Mouse (Mus musculus) hindbrain, embryonic 13.5 days (tissue): ENCODE measurements around the gene Snrpa1. TPM values are rescaled to one million over a fixed set of nuclear protein-coding genes. Genes with fewer than 3 reads are reported as not detected.
A peak's percentile ranks its signal among the peaks of the same experiment; 100 is the strongest.
"Not testable (repeated sequence)": the region's sequence is repeated elsewhere in the genome, so short reads cannot be mapped to it uniquely, and the experiment has no call there.

Source experiments
- ATAC-seq: fragments of 200-750 bp; cut with Nextera tagmentation; 2 replicates; pipeline ENCODE4 v1.8.0; 2017; ENCODE audit warnings: moderate TSS enrichment; ENCODE audit not compliant: low FRiP score
- H3K27ac ChIP-seq: fragments of 300-500 bp; sonication (generic); 2 replicates; pipeline ENCODE4 v1.5.1; 2015; ENCODE audit warnings: inconsistent platforms, mild to moderate bottlenecking, moderate library complexity
- H3K27me3 ChIP-seq: fragments of 300-500 bp; sonication (generic); 2 replicates; pipeline ENCODE4 v1.6.1; 2015; ENCODE audit warnings: mild to moderate bottlenecking, inconsistent platforms
- H3K36me3 ChIP-seq: fragments of 300-500 bp; sonication (generic); 2 replicates; pipeline ENCODE4 v1.6.1; 2015; ENCODE audit warnings: mild to moderate bottlenecking, inconsistent platforms
- H3K4me1 ChIP-seq: fragments of 300-500 bp; sonication (generic); replicated peaks from 2 replicates; pipeline ENCODE4 v1.6.1; 2015; ENCODE audit warnings: inconsistent platforms
- H3K4me2 ChIP-seq: fragments of 300-500 bp; sonication (generic); 2 replicates; pipeline ENCODE4 v1.6.1; 2015; ENCODE audit warnings: inconsistent platforms, mild to moderate bottlenecking, moderate library complexity
- H3K4me3 ChIP-seq: fragments of 300-500 bp; sonication (generic); 2 replicates; pipeline ENCODE4 v1.5.1; 2015; ENCODE audit warnings: mild to moderate bottlenecking, inconsistent platforms
- H3K9ac ChIP-seq: fragments of 300-500 bp; sonication (generic); 2 replicates; pipeline ENCODE4 v1.6.1; 2015; ENCODE audit warnings: mild to moderate bottlenecking, inconsistent platforms
- H3K9me3 ChIP-seq: fragments of 300-500 bp; sonication (generic); 2 replicates; pipeline ENCODE4 v1.6.1; 2016; ENCODE audit warnings: inconsistent platforms
- whole genome bisulfite sequencing: fragments of 180-500 bp; shearing (Covaris S2); methylation state at CpG from one replicate; pipeline ENCODE4 v1.1.7; 2015; 5-methylcytosine and 5-hydroxymethylcytosine counted together
- polyA plus RNA-seq: library from polyadenylated mRNA; unstranded; fragments of >200 nt; fragmentation: Nextera tagmentation; extraction: Ambion mirVana; gene quantifications from 2 replicates; pipeline ENCODE4 v1.2.1, GENCODE M21; 2015

Gene Snrpa1
- polyA plus RNA-seq, 1 experiment from 2014 or later: 149 TPM

- Histone ChIP-seq H3K4me3 (no peak overlapping the region), H3K4me1 (peaks cover 48% of the 10 kb centered on the region), H3K9ac (no peak overlapping the region), H3K27me3 (peaks cover 3% of the 10 kb centered on the region; the same call in 1 of the 2 replicates), H3K36me3 (no peaks in the 10 kb centered on the region), H3K9me3 (no peaks in the 10 kb centered on the region), H3K27ac (no peak overlapping the region), H3K4me2 (no peak overlapping the region)
- no peak for ATAC-seq
- WGBS: 73% methylated on average over 4 of the region's 4 CpGs
Measured at GRCm38 (mm10) chr7:66047975-66048374, 10.8 kb upstream of the Snrpa1 start.

- no peak overlapping the region for H3K4me2 ChIP-seq
- H3K9me3 ChIP-seq: no peaks in the 10 kb centered on the region
- H3K27ac ChIP-seq: no peak overlapping the region
- peaks cover 3% of the 10 kb centered on the region; the same call in 1 of the 2 replicates for H3K27me3 ChIP-seq
- WGBS: 87% methylated on average over 12 of the region's 12 CpGs
- no peak overlapping the region for H3K4me3 ChIP-seq
- peaks cover 42% of the 10 kb centered on the region for H3K4me1 ChIP-seq
- ATAC-seq: no peak
- no peak overlapping the region for H3K9ac ChIP-seq
- no peaks in the 10 kb centered on the region for H3K36me3 ChIP-seq
Measured at GRCm38 (mm10) chr7:66048446-66049230, 10.2 kb upstream of the Snrpa1 start.

DNA sequence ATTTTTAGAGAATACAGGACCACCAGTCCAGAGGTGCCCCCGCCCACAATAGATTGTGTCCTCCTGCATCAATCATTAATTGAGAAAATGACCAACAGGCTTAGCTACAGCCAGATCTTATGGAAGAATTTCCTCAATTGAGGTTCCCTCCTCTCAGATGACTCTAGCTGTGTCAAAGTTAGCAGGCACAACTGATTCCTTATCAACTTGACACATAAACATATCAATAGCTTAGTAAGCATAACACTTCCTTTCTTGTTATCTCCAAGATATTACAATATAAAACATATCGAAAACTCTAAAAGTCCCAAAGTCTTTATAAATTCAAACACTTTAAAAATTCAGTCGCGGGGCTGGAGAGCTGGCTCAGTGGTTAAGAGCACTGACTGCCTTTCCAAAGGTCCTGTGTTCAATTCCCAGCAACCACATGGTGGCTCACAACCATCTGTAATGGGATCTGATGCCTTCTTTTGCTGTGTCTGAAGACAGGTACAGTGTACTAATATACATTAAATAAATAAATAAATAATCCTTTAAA, 4.8 kb upstream of the Snrpa1 start:
- WGBS: 85% methylated on average over 4 of the region's 4 CpGs
- no peak overlapping the region for H3K4me3 ChIP-seq
- H3K27me3 ChIP-seq: peaks cover 18% of the 10 kb centered on the region
- no peaks in the 10 kb centered on the region for H3K9me3 ChIP-seq
- H3K9ac ChIP-seq: no peak overlapping the region
- no peak overlapping the region for H3K27ac ChIP-seq
- H3K4me1 ChIP-seq: no peaks in the 10 kb centered on the region
- no peak for ATAC-seq
- H3K4me2 ChIP-seq: no peak overlapping the region
- no peaks in the 10 kb centered on the region for H3K36me3 ChIP-seq

- WGBS: 18% methylated on average over 2 of the region's 2 CpGs
- ATAC-seq, H3K9me3 ChIP-seq, H3K4me3 ChIP-seq, H3K27ac ChIP-seq, H3K4me1 ChIP-seq, H3K9ac ChIP-seq, H3K4me2 ChIP-seq, H3K36me3 ChIP-seq: not testable (repeated sequence)
- peaks cover 18% of the 10 kb centered on the region for H3K27me3 ChIP-seq
Measured at GRCm38 (mm10) chr7:66055356-66055755, 3.4 kb upstream of the Snrpa1 start.

DNA sequence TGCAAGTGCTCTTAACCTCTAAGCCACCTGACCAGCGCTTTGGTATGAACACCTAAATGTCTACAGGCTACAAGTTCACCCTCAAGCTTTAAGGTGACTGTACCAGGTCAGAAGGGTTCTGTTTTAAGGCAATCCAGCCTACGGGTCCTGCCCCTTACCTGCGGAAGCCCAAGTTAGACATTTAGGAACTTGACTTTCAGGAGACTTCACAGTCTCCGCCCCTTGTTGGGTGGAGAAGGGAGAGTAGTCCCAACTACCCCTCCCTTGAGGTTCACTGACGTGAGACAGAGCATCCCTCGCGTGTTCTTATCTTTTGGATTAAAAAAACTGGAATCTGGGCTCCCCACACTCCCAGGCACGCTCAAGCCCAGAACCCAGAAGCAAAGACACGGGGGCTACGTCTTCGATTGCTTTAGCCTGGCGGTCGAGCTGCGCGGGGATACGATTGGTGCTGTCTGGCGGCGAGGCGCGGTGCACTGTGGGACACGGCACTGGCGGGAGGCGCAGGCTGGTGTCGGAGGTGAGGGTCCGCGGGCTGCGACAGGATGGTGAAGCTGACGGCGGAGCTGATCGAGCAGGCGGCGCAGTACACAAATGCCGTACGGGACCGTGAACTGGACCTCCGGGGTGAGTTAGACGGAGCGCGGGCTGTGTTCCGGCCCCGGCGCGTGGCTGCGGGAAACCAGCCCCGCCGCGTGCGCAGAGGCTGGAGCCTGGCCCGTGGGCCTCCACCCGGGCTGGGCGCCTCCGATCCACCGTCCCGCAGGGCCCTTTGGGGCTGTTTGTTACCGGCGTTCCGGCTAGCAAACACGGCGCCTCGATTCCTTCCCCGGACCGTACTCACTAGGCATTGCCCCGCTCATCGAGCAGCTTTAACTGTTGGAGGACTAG, 1.5 kb downstream of the Snrpa1 start:
- Histone ChIP-seq H3K9me3 (no peaks in the 10 kb centered on the region), H3K36me3 (peaks cover 28% of the 10 kb centered on the region), H3K4me3 (peak overlapping the region; percentile 83), H3K27ac (peak overlapping the region; percentile 81), H3K4me1 (peaks cover 17% of the 10 kb centered on the region), H3K4me2 (peak overlapping the region; percentile 92), H3K9ac (peak overlapping the region; percentile 92), H3K27me3 (peaks cover 18% of the 10 kb centered on the region)
- WGBS: under 1% methylated on average over 64 of the region's 64 CpGs
- peak; percentile 96 for ATAC-seq

DNA sequence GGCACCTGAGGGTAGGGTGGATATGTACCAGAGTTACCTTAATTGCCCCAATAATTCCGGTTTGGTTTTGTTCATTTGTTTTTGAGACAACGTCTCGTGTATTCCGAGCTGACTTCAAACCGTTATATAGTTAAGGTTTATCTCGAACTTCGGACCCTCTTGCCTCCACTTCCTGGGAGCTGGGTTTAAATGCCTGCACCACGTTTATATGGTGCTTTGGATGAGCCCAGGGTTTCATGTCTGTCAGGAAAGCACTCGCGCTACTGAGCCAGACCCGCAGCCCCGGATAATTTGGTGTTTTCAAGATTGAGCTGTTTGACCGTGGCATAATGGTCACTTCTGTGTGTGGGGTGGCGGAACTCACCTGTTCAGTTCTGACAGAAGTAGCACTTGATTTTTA, 2.3 kb downstream of the Snrpa1 start:
- H3K4me1 ChIP-seq: peaks cover 17% of the 10 kb centered on the region
- H3K27me3 ChIP-seq: peaks cover 18% of the 10 kb centered on the region
- H3K4me2 ChIP-seq: peak overlapping the region; percentile 92
- H3K9ac ChIP-seq: peak overlapping the region; percentile 92
- H3K9me3 ChIP-seq: no peaks in the 10 kb centered on the region
- no peak; the same call in 1 of the 2 replicates for ATAC-seq
- H3K27ac ChIP-seq: no peak overlapping the region
- peaks cover 33% of the 10 kb centered on the region for H3K36me3 ChIP-seq
- WGBS: 3% methylated on average over 14 of the region's 14 CpGs
- H3K4me3 ChIP-seq: peak overlapping the region; percentile 83

GRCm38 (mm10) chr7:66076411-66076810, 17.6 kb downstream of the Snrpa1 start:
- no peak overlapping the region for H3K4me2 ChIP-seq
- H3K27me3 ChIP-seq: no peaks in the 10 kb centered on the region
- H3K36me3 ChIP-seq: peaks cover 56% of the 10 kb centered on the region
- no peak overlapping the region for H3K9ac ChIP-seq
- no peak overlapping the region for H3K4me3 ChIP-seq
- no peak overlapping the region for H3K27ac ChIP-seq
- 74% methylated on average over 2 of the region's 2 CpGs for WGBS
- H3K9me3 ChIP-seq: no peaks in the 10 kb centered on the region
- no peak for ATAC-seq
- peaks cover 22% of the 10 kb centered on the region for H3K4me1 ChIP-seq

- peak within 1 kb of the TSS; percentile 82 for H3K9ac ChIP-seq
- H3K36me3 ChIP-seq: peaks cover 45% of the 10 kb centered on the region
- peak within 1 kb of the TSS; percentile 83 for H3K4me3 ChIP-seq
- under 1% methylated on average over 65 of the region's 65 CpGs for WGBS
- peak; percentile 100 for ATAC-seq
- H3K27me3 ChIP-seq: no peaks in the 10 kb centered on the region
- H3K4me1 ChIP-seq: peaks cover 37% of the 10 kb centered on the region
- H3K4me2 ChIP-seq: peak within 1 kb of the TSS; percentile 90
- no peaks in the 10 kb centered on the region for H3K9me3 ChIP-seq
- peak within 1 kb of the TSS; percentile 82 for H3K27ac ChIP-seq
Measured at GRCm38 (mm10) chr7:66079364-66080230, 20.8 kb downstream of the Snrpa1 start, which contains the start of gene Selenos. Selenos (plus strand) TSS chr7:66079649.

GRCm38 (mm10) chr7:66080231-66080613, 21.4 kb downstream of the Snrpa1 start:
- H3K27ac ChIP-seq: peak overlapping the region; percentile 82; the same call in 1 of the 2 replicates
- H3K36me3 ChIP-seq: peaks cover 44% of the 10 kb centered on the region

DNA sequence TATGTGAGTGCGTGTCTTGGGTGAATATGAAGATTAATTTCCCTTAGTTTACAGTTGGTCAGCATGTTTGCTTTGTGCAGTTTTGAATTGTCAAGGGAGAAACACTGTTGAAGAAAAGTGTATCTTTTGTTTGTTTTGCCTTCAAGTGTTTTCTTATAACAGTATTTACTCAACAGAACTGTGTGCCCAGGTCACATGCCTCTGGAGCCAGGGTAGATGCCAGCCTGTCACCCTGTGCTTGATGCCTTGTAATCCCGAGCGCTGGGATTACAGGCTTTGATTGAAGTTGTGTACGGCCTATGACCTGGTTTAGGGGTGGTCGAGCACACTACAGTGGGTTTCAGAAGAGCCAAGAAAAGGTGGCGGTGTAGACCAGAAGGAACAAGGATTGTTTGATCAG, 25.0 kb downstream of the Snrpa1 start:
- peaks cover 59% of the 10 kb centered on the region for H3K36me3 ChIP-seq
- 91% methylated on average over 6 of the region's 6 CpGs for WGBS
- no peaks in the 10 kb centered on the region for H3K9me3 ChIP-seq
- no peak overlapping the region for H3K4me2 ChIP-seq
- no peak for ATAC-seq
- H3K4me1 ChIP-seq: peaks cover 35% of the 10 kb centered on the region
- H3K27ac ChIP-seq: no peak overlapping the region
- no peaks in the 10 kb centered on the region for H3K27me3 ChIP-seq
- no peak overlapping the region for H3K4me3 ChIP-seq
- no peak overlapping the region for H3K9ac ChIP-seq

More at GRCm38 (mm10) chr7:66080231-66080613, 21.4 kb downstream of the Snrpa1 start:
- Histone ChIP-seq H3K9ac (peak overlapping the region; percentile 82), H3K4me3 (peak overlapping the region; percentile 83), H3K4me1 (peaks cover 37% of the 10 kb centered on the region), H3K27me3 (no peaks in the 10 kb centered on the region), H3K9me3 (no peaks in the 10 kb centered on the region), H3K4me2 (peak overlapping the region; percentile 90)
- ATAC-seq: no peak
- whole genome bisulfite sequencing: 36% methylated on average over 5 of the region's 5 CpGs

DNA sequence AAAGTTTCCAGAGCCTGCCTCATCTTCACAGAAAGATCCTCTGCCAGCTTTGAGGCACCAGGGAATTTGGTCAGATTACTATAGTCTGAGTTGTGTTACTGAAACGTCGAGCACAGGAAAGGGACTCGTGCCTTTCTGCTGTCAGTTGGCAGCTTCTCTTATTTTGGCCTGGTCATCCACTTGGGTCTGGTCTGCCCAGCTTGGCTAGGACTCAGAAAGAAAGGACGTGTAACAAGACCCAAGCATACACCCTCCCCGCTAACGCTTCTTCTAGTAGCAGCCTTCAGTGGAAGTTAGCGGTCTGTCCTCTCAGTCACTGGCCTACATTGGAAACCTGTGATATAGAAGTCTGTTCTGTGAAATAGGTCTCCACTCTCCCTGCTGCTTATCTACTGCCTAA, 25.7 kb downstream of the Snrpa1 start:
- Histone ChIP-seq H3K4me2 (no peak overlapping the region), H3K4me3 (no peak overlapping the region), H3K27me3 (no peaks in the 10 kb centered on the region), H3K27ac (no peak overlapping the region), H3K9ac (no peak overlapping the region), H3K36me3 (peaks cover 67% of the 10 kb centered on the region), H3K4me1 (peaks cover 31% of the 10 kb centered on the region), H3K9me3 (no peaks in the 10 kb centered on the region)
- WGBS: 86% methylated on average over 7 of the region's 7 CpGs
- ATAC-seq: no peak
